12 mouse cellular contexts compared by ENCODE assay signal in genomic region chr17:81712273-81712751, GRCm38 (mm10). TPM values are rescaled to one million over a fixed set of nuclear protein-coding genes. Genes with fewer than 3 reads are reported as not detected.
DNase-seq lines count a peak whose midpoint lies in the region; ATAC-seq and TF ChIP-seq lines count a peak whose summit lies in the region.
"Had no signal": no experiment of that assay in that cellular context is flagged by ENCODE, and none has a peak within 500 bp of the region (broad histone marks: within the 10 kb centered on the region; RNA-seq: fewer than 3 reads in every experiment).

No protein-coding gene starts in this region.

- no peaks in the 10 kb centered on the region for H3K36me3 ChIP-seq in hindbrain, embryonic 10.5 days
- H3K36me3 ChIP-seq: embryonic facial prominence, embryonic 13.5 days; midbrain, embryonic 10.5 days; stomach, embryonic 15.5 days had no signal

- no peaks in the 10 kb centered on the region for H3K9me3 ChIP-seq in hindbrain, embryonic 10.5 days
- H3K9me3 ChIP-seq: embryonic facial prominence, embryonic 13.5 days; midbrain, embryonic 10.5 days; stomach, embryonic 15.5 days had no signal

- WGBS in hindbrain, embryonic 10.5 days = 86% methylated on average over 1 of the region's 1 CpGs

- H3K27me3 ChIP-seq in hindbrain, embryonic 10.5 days (ENCODE audit: insufficient read depth, poor library complexity, severe bottlenecking) = no peaks in the 10 kb centered on the region
- H3K27me3 ChIP-seq: embryonic facial prominence, embryonic 13.5 days; stomach, embryonic 15.5 days had no signal

- TF ChIP-seq POLR2A in brain, embryonic 14.5 days (IDR thresholded peaks at IDR 0.05; ENCODE audit: borderline replicate concordance, extremely low read depth, insufficient read depth, insufficient read length, poor library complexity, severe bottlenecking) = no peak

- intact Hi-C loops in gastrocnemius, postnatal 36 days (cut with DNase I) = no loop called here

- ATAC-seq in megakaryocyte-erythroid progenitor cell, adult 5-6 weeks (replicated peaks; ENCODE audit: low FRiP score, low TSS enrichment, poor library complexity, severe bottlenecking) = peak; percentile 73
- ATAC-seq: inflammation-experienced regulatory T-cells, adult 6 months had no signal

- H3K4me1 ChIP-seq in hindbrain, embryonic 10.5 days (replicated peaks) = no peaks in the 10 kb centered on the region
- H3K4me1 ChIP-seq: embryonic facial prominence, embryonic 13.5 days; midbrain, embryonic 10.5 days; stomach, embryonic 15.5 days had no signal

- H3K4me3 ChIP-seq in hindbrain, embryonic 10.5 days = no peak overlapping the region
- H3K4me3 ChIP-seq: embryonic facial prominence, embryonic 13.5 days; midbrain, embryonic 10.5 days; stomach, embryonic 15.5 days had no signal

- peak; percentile 18; the same call in 1 of the 2 replicates for TF ChIP-seq CTCF in brain, embryonic 14.5 days (IDR thresholded peaks at IDR 0.05; ENCODE audit: borderline replicate concordance, extremely low read depth, insufficient read depth, insufficient read length)

- peak; percentile 9 for DNase-seq in gastrocnemius, adult 18-20 months (ENCODE audit: low spot score)
- DNase-seq in gastrocnemius, postnatal 36 days = no peak
- peak; percentile 22 for DNase-seq in layer of hippocampus, adult 9-11 months
- no peak for DNase-seq in layer of hippocampus, postnatal 36 days
- no peak for DNase-seq in brain, embryonic 14.5 days (ENCODE audit: low read depth)
- no peak for DNase-seq in hindbrain, embryonic 10.5 days (ENCODE audit: low spot score)
- no peak for DNase-seq in right cerebral cortex, postnatal 25 days

- no peak overlapping the region for H3K27ac ChIP-seq in hindbrain, embryonic 10.5 days
- H3K27ac ChIP-seq: embryonic facial prominence, embryonic 13.5 days; midbrain, embryonic 10.5 days; stomach, embryonic 15.5 days had no signal

RNA-seq across cellular contexts. Expression of gene Slc8a1, which starts 25.9 kb away (rescaled TPM):
- total RNA-seq in gastrocnemius, adult 18-20 months (2021) = 10 to 100 TPM; 27.6 to 36.0 TPM
- 10 to 100 TPM; 17.0 to 19.3 TPM for total RNA-seq in gastrocnemius, postnatal 36 days (2021)
- total RNA-seq in layer of hippocampus, postnatal 36 days (2021) = 100 to 1,000 TPM; 287 to 303 TPM
- 10.1 and 20.6 TPM in 2 replicates for polyA plus RNA-seq in brain, embryonic 14.5 days (2012; rRNA removed)
- total RNA-seq in megakaryocyte-erythroid progenitor cell, adult 5-6 weeks (2014; fragmentation: Nextera tagmentation) = 9.1 and 12.0 TPM in 2 replicates
- 14.4 and 14.6 TPM in 2 replicates for total RNA-seq in megakaryocyte-erythroid progenitor cell, adult 5-6 weeks (2017)
- 2.1 and 2.6 TPM in 2 replicates for polyA plus RNA-seq in hindbrain, embryonic 10.5 days (2016; fragmentation: Nextera tagmentation; extraction: Ambion mirVana)

Comparison
In these comparisons a context has a peak if more than half of its experiments do, and no peak if none do; other contexts are left out.
1. DNase-seq: peak in gastrocnemius, adult 18-20 months (single experiment) and layer of hippocampus, adult 9-11 months (single experiment); none in gastrocnemius, postnatal 36 days (0 of 2), layer of hippocampus, postnatal 36 days (0 of 2), brain, embryonic 14.5 days (single experiment), hindbrain, embryonic 10.5 days (single experiment) and right cerebral cortex, postnatal 25 days (single experiment).
2. RNA of gene Slc8a1, which starts 25.9 kb away (total RNA-seq): 287 to 303 TPM in layer of hippocampus, postnatal 36 days; 27.6 to 36.0 TPM in gastrocnemius, adult 18-20 months, 17.0 to 19.3 TPM in gastrocnemius, postnatal 36 days and 9.1 to 14.6 TPM in megakaryocyte-erythroid progenitor cell, adult 5-6 weeks; every median in the first group is over 4 times any median in the second.